Mouse (Mus musculus) ES-Bruce4 (cell line): ENCODE measurements around the gene Il1f9.

Source experiments
- CTCF ChIP-seq: IDR thresholded peaks from one replicate; pipeline ENCODE4 v1.8.1; 2011; ENCODE audit warnings: low read depth, low read length
- POLR2A ChIP-seq: IDR thresholded peaks from one replicate; pipeline ENCODE4 v1.8.1; 2011; ENCODE audit warnings: low read length; ENCODE audit not compliant: insufficient read depth

DNA sequence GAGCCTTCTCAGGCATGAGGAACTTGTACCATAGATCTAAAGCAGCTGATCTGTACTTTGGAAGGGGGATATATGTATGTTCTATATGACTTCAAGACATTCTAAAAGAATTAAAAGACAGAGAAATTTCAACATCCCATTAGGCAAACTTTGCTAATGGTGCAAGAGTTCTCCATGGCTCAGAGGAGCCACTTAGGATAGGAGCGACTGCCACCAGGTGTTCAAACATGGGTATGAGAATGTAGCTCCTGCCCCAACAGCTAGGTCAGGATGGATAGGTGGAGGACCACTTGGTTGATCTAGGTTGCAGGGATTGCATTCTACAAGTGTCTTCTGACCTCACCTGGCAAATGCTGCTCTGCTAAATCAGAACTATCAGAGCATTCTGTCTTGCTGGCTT is 1.9 kb downstream of the Il1f9 start:
- TF ChIP-seq CTCF = no peak
- TF ChIP-seq POLR2A = no peak
